Mouse (Mus musculus): Measurements from ENCODE around the gene Gm5142.

Gene Gm5142

GRCm38 (mm10) chr14:59178649-59179048, at the start of gene Gm5142:
TSS of gene Gm5142 (minus strand) at chr14:59178749.
- no peak for DNase-seq

- DNase-seq = no peak
Observed at GRCm38 (mm10) chr14:59226240-59226639, 47.7 kb upstream of the Gm5142 start.

- no peak for DNase-seq
Observed at GRCm38 (mm10) chr14:59219241-59219640, 40.7 kb upstream of the Gm5142 start.

GRCm38 (mm10) chr14:59209816-59210215, 31.3 kb upstream of the Gm5142 start:
- no peak for DNase-seq

GRCm38 (mm10) chr14:59209003-59209402, 30.5 kb upstream of the Gm5142 start:
- no peak for DNase-seq

- no peak for DNase-seq
Observed at GRCm38 (mm10) chr14:59205976-59206583, 27.5 kb upstream of the Gm5142 start.

GRCm38 (mm10) chr14:59205461-59205860, 26.9 kb upstream of the Gm5142 start:
- no peak for DNase-seq

GRCm38 (mm10) chr14:59201604-59202215, 23.2 kb upstream of the Gm5142 start:
- no peak for DNase-seq

GRCm38 (mm10) chr14:59200711-59201603, 22.4 kb upstream of the Gm5142 start, which contains the start of gene Rcbtb1:
TSS of gene Rcbtb1 (plus strand) at chr14:59201209.
- DNase-seq = peak; percentile 92 to 94

- DNase-seq = no peak
Observed at GRCm38 (mm10) chr14:59186121-59186520, 7.6 kb upstream of the Gm5142 start.

GRCm38 (mm10) chr14:59185514-59185913, 7.0 kb upstream of the Gm5142 start:
- DNase-seq = no peak

GRCm38 (mm10) chr14:59182732-59183131, 4.2 kb upstream of the Gm5142 start:
- DNase-seq = no peak

- DNase-seq = no peak
Observed at GRCm38 (mm10) chr14:59157016-59157698, 21.4 kb downstream of the Gm5142 start.

- DNase-seq = no peak
Observed at GRCm38 (mm10) chr14:59155589-59155988, 23.0 kb downstream of the Gm5142 start.

GRCm38 (mm10) chr14:59142793-59143192, 35.8 kb downstream of the Gm5142 start, which contains the start of gene 1700129C05Rik:
TSS of gene 1700129C05Rik (minus strand) at chr14:59142893.
- no peak for DNase-seq

- no peak for DNase-seq
Observed at GRCm38 (mm10) chr14:59114281-59114680, 64.3 kb downstream of the Gm5142 start.
